Mouse (Mus musculus): Measurements from ENCODE around the gene Emx1.
A peak's percentile ranks its signal among the peaks of the same experiment; 100 is the strongest.

The Emx1 gene

DNA sequence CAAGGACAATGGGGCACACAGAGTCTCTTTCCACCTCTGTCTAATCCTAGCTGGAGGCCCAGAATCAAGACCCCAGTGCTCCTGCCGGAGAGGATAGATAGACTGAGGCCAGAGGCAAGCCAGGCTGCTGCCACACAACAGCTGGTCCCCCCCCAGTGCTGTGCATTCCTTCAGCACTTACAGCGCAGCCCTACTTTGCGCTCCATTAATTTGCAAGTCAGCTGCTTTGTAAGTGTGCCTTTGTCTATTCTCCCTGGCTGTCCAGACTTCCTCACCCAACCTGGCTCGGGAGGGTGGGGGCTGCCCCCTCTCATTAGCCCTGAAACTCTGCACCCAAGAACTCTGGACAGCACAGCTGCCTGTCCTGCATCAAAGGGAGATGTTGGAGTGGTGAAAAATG, 44.8 kb downstream of the Emx1 start:
- no peak for DNase-seq

DNA sequence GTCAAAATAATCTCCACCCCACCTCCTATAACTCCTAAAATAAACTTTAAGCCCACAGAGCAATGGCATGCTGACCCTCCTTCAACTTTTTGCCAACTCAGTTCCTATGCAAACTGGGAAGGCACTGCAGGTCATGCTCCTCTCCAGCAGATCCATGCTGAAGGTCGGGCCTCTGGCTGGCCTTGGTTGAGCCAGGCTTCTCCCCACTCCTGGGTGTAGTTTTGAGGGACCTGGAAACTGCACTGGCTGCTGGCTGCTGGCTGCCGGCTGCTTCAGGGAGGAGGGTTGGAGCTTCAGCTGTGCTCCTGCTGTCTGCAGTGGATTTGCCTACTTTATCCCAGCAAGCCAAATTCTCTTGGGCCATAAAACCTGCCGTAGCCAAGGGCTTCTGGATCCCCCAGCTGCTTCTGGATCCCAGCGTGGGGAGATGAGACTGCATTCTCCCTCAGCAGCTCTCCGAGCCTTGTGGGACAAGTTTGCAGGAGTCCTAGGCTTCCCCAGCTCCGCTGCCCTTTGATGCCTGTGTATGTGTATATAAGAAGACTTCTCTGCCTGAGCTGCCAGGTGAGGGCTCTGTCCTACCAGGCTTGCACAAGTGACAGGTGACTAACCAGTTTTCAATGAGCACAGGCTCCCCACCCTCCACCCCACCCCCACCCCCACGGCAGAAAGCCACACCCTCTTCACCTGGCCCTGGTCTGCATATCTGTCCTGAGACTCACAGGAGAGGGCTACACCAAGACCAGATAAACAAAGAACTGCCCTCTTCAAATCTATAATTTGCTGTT, 45.8 kb downstream of the Emx1 start:
- DNase-seq, result no peak

- no peak for DNase-seq
Observed at GRCm38 (mm10) chr6:85234796-85235195, 47.6 kb downstream of the Emx1 start.

GRCm38 (mm10) chr6:85237001-85237400, 49.8 kb downstream of the Emx1 start:
- DNase-seq, result no peak

GRCm38 (mm10) chr6:85237595-85238337, 50.5 kb downstream of the Emx1 start:
- no peak for DNase-seq

- peak in 1 of 2 experiments; percentile 20 for DNase-seq
Observed at GRCm38 (mm10) chr6:85239044-85239489, 51.8 kb downstream of the Emx1 start.

DNA sequence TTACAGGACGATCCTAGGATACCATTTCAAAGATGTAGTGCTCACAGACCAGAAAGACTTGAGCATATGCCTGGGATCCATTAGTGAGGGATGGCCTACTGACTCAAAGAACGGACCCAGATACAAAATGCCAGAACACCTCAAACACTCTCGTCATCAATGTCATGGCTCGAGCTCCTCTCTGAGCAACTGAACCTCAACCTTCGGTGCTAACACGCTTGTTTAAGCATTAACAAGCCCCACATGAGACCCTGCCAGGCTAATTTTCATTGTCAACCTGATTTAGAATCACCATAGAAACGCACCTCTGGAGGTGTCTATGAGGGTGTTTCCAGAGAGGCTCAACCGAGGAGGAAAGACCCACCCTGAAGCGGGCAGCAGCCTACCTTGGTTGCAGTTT, 62.6 kb downstream of the Emx1 start:
- no peak for DNase-seq

DNA sequence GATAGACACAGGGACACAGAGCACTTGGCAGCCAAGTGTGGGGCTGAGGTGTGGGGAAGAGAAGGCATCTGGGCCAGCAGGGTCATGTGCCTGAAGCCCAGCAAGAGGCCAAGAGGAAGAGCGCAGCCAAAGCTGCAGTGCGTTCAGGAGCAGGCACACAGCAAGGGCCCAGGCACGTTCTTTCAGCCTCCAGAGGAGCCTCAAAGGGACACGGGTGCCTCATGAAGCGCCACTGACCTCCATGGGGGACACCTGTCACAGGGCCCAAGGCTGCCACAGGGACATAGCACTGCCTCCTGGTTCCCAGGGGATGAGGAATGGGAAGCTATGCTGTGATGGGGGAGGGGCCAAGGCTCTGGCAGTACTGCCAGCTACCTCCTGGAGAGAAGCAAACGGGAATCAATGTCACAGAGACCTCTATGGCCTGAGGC, 63.6 kb downstream of the Emx1 start:
- DNase-seq, result no peak

- no peak for DNase-seq
Observed at GRCm38 (mm10) chr6:85252251-85253058, 65.2 kb downstream of the Emx1 start.

DNA sequence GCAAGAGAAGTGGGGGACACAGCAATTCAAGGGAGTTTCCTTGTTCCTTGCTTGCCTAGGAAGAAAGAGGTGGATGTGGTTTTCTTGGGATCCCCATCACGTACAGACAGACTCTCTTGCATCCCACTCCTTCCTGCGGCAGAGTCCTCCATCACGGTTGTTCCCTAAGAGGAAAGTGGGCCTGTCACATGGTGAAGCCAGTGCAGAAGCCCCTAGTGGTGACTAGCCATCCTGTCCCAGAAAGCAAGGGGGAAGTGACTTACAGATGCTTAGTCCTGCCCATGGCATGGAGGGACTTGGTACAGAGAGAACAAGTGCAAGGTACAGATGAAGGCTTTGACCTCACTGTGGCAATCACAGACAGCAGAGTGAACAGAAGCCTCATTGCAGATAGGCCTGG, 66.0 kb downstream of the Emx1 start:
- no peak for DNase-seq
